In the genomic region with DNA sequence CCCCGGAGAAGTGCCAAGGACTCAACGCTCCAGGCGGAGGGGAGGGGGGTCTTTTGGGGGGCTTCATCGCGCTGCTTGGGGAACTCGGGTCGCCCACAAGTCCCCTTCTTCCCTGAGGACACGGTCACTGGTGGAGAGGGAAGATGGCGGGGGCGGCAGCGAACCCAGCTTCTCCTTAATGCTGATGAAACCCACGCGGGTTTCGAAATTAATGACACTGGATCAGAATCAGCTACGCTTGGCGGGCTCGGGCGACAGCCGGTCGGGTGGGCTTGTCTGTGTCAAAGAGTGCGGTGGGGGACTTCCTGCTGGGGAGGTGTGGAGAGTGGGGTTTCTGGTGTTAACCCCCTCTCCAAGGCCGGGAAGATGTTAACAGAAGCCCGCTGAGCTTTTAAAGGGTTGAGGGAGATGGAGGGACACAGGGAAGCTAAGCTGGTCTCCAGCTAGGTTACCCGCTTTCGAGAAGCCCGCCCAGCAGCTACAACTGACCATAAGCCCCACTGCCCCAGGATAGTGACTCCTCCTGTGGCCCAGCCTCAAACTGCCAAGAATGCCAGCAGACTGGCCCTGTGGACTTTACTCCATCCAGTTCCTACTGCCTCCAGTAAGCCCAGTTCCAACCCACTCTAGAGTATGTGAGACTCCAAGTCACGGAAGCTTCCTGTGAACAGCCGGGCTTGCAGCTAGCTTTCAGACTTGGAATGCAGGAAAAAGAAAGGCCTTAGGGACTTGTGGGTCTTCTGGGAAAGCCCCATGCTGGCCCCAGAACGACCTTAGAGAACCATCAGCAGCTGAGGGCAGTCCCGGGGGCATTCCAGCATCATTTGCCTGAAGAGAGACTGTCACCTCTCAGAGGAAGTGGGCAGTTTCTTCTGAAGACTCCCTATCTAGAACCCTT, we compare ENCODE assay signal across 8 mouse cellular contexts.
DNase-seq lines count a peak whose midpoint lies in the region; ATAC-seq and TF ChIP-seq lines count a peak whose summit lies in the region.

No protein-coding gene starts in this region.

- WGBS in embryonic facial prominence, embryonic 12.5 days: 19% methylated on average over 28 of the region's 30 CpGs
- WGBS in hindbrain, embryonic 12.5 days: 15% methylated on average over 30 of the region's 30 CpGs
- 26% methylated on average over 26 of the region's 30 CpGs for WGBS in limb, embryonic 14.5 days

- H3K4me3 ChIP-seq in embryonic facial prominence, embryonic 12.5 days: peak overlapping the region; percentile 39
- peak overlapping the region; percentile 33 for H3K4me3 ChIP-seq in hindbrain, embryonic 12.5 days
- peak overlapping the region; percentile 41 for H3K4me3 ChIP-seq in limb, embryonic 14.5 days (replicated peaks; ENCODE audit: low read length)

- H3K27me3 ChIP-seq in embryonic facial prominence, embryonic 12.5 days: peaks cover 36% of the 10 kb centered on the region
- peaks cover 54% of the 10 kb centered on the region for H3K27me3 ChIP-seq in hindbrain, embryonic 12.5 days
- H3K27me3 ChIP-seq in limb, embryonic 14.5 days (ENCODE audit: control insufficient read depth, insufficient read depth, low read length): no peaks in the 10 kb centered on the region

- no peaks in the 10 kb centered on the region for H3K9me3 ChIP-seq in embryonic facial prominence, embryonic 12.5 days
- no peaks in the 10 kb centered on the region for H3K9me3 ChIP-seq in hindbrain, embryonic 12.5 days (replicated peaks)
- no peaks in the 10 kb centered on the region for H3K9me3 ChIP-seq in limb, embryonic 14.5 days (ENCODE audit: control insufficient read depth, low read length)

- DNase-seq in retina, embryonic 14.5 days (ENCODE audit: low spot score): peak; percentile 28
- DNase-seq in retina, postnatal 1 day: no peak
- DNase-seq in limb, embryonic 14.5 days (ENCODE audit: low spot score): no peak
- peak; percentile 41 for DNase-seq in neural tube, embryonic 10.5 days (ENCODE audit: extremely low spot score, low spot score)
- no peak for DNase-seq in left cerebral cortex, postnatal 14 days (ENCODE audit: low spot score in 2 of 2)
- DNase-seq in frontal cortex, postnatal 10 days (ENCODE audit: low spot score in 2 of 2): no peak

- TF ChIP-seq POLR2A in limb, embryonic 14.5 days (IDR thresholded peaks at IDR 0.05; ENCODE audit: borderline replicate concordance, extremely low read depth, insufficient read depth, insufficient read length): no peak

- peak overlapping the region; percentile 68 for H3K9ac ChIP-seq in embryonic facial prominence, embryonic 12.5 days
- peak overlapping the region; percentile 66 for H3K9ac ChIP-seq in hindbrain, embryonic 12.5 days
- peak overlapping the region; percentile 74 for H3K9ac ChIP-seq in limb, embryonic 14.5 days (ENCODE audit: low read depth, low read length, severe bottlenecking)

- 0 out of 2 replicates have a peak, but pooled peaks cover 3% of the 10 kb centered on the region for H3K4me1 ChIP-seq in embryonic facial prominence, embryonic 12.5 days
- peaks cover 17% of the 10 kb centered on the region for H3K4me1 ChIP-seq in hindbrain, embryonic 12.5 days
- H3K4me1 ChIP-seq in limb, embryonic 14.5 days (ENCODE audit: control insufficient read depth, insufficient read depth, low read length): 0 out of 2 replicates have a peak, but pooled peaks cover 2% of the 10 kb centered on the region

- no peaks in the 10 kb centered on the region for H3K36me3 ChIP-seq in embryonic facial prominence, embryonic 12.5 days
- H3K36me3 ChIP-seq in hindbrain, embryonic 12.5 days: no peaks in the 10 kb centered on the region
- no peaks in the 10 kb centered on the region for H3K36me3 ChIP-seq in limb, embryonic 14.5 days (ENCODE audit: control insufficient read depth, insufficient read depth, low read length)

- intact Hi-C loops in left cerebral cortex, postnatal 14 days (cut with DNase I): loop anchor here (10.0 kb wide), 2 partner anchors 139 to 489 kb away; no protein-coding TSS in a partner anchor

- ATAC-seq in embryonic facial prominence, embryonic 12.5 days (ENCODE audit: insufficient number of reproducible peaks, insufficient read depth, low FRiP score, low TSS enrichment): 0 out of 2 replicates have a peak, but pooled peaks have one; percentile 11
- no peak; the same call in 1 of the 2 replicates for ATAC-seq in hindbrain, embryonic 12.5 days (ENCODE audit: low FRiP score)
- no peak for ATAC-seq in limb, embryonic 14.5 days (ENCODE audit: low FRiP score, low read depth)

- peak overlapping the region; percentile 59 for H3K4me2 ChIP-seq in embryonic facial prominence, embryonic 12.5 days (replicated peaks)
- peak overlapping the region; percentile 59 for H3K4me2 ChIP-seq in hindbrain, embryonic 12.5 days (replicated peaks)
- peak overlapping the region; percentile 69 for H3K4me2 ChIP-seq in limb, embryonic 14.5 days (replicated peaks; ENCODE audit: low read depth, low read length, severe bottlenecking)

- peak overlapping the region; percentile 84 for H3K27ac ChIP-seq in embryonic facial prominence, embryonic 12.5 days
- H3K27ac ChIP-seq in hindbrain, embryonic 12.5 days: peak overlapping the region; percentile 87
- H3K27ac ChIP-seq in limb, embryonic 14.5 days (replicated peaks; ENCODE audit: low read depth, low read length): peak overlapping the region; percentile 81

Comparison
In these comparisons a context has a peak if more than half of its experiments do, and no peak if none do; other contexts are left out.
1. DNase-seq: peak in retina, embryonic 14.5 days (single experiment) and neural tube, embryonic 10.5 days (single experiment); none in retina, postnatal 1 day (single experiment), limb, embryonic 14.5 days (single experiment), left cerebral cortex, postnatal 14 days (0 of 2) and frontal cortex, postnatal 10 days (0 of 2).
2. Peak in every context shown above with its lines, with median percentiles within 50 percentile points of each other: H3K27ac ChIP-seq, H3K4me2 ChIP-seq, H3K4me3 ChIP-seq and H3K9ac ChIP-seq.